In the genomic region with DNA sequence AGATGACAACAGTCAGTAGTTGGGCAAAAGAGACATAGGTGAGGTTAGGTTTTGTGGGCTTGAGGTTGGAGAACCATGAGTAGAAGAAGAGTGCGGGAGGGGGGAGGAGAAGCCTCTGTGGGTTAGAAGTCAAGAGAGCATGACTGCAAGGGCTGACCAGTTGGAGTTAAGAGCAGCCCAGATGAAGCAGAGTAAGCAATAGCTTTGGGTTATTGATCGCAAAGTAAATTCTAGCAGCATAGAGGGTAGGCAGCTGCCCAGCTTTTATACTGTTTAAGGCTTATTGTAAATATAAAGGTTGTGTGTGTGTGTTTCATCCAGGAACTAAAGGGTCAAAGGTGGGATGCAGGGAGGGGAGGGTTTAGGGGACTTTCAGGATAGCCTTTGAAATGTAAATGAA, we compare ENCODE assay signal across 11 mouse cellular contexts.
"Had no signal": no experiment of that assay in that cellular context is flagged by ENCODE, and none has a peak within 500 bp of the region (broad histone marks: within the 10 kb centered on the region; RNA-seq: fewer than 3 reads in every experiment).

No protein-coding gene starts in this region.

- H3K4me1 ChIP-seq: kidney, embryonic 15.5 days had no signal

- H3K9me3 ChIP-seq: kidney, embryonic 15.5 days had no signal

- H3K9ac ChIP-seq: kidney, embryonic 15.5 days had no signal

- DNase-seq: kidney, adult 2 months; kidney, postnatal 10 days; kidney, postnatal 36 days; lung, adult 2 months; lung, postnatal 14 days; midbrain, embryonic 14.5 days; thymus, adult 2 months; thymus, postnatal 14 days; thymus, postnatal 4 days had no signal

- H3K27ac ChIP-seq: kidney, embryonic 15.5 days had no signal

- H3K4me2 ChIP-seq: kidney, embryonic 15.5 days; midbrain, embryonic 11.5 days had no signal

- H3K27me3 ChIP-seq: kidney, embryonic 15.5 days had no signal

- H3K4me3 ChIP-seq: kidney, embryonic 15.5 days had no signal
